Mouse (Mus musculus) CD4-positive helper T cell, adult 2 months (primary cell): ENCODE results near the gene Sh3rf1.

Experiments used
- DNase-seq: peaks from one replicate; pipeline ENCODE4 v3.0.0-alpha.2; 2012; ENCODE audit warnings: low read depth, missing footprints, low spot score

Gene Sh3rf1

GRCm38 (mm10) chr8:61420166-61420565, 196.5 kb downstream of the Sh3rf1 start:
- no peak for DNase-seq

GRCm38 (mm10) chr8:61421606-61422005, 197.9 kb downstream of the Sh3rf1 start:
- DNase-seq, result no peak

- DNase-seq, result no peak
Observed at GRCm38 (mm10) chr8:61425125-61425524, 201.5 kb downstream of the Sh3rf1 start.

GRCm38 (mm10) chr8:61426072-61426471, 202.4 kb downstream of the Sh3rf1 start:
- DNase-seq, result peak; percentile 77

GRCm38 (mm10) chr8:61426671-61427070, 203.0 kb downstream of the Sh3rf1 start:
- peak; percentile 66 for DNase-seq

DNA sequence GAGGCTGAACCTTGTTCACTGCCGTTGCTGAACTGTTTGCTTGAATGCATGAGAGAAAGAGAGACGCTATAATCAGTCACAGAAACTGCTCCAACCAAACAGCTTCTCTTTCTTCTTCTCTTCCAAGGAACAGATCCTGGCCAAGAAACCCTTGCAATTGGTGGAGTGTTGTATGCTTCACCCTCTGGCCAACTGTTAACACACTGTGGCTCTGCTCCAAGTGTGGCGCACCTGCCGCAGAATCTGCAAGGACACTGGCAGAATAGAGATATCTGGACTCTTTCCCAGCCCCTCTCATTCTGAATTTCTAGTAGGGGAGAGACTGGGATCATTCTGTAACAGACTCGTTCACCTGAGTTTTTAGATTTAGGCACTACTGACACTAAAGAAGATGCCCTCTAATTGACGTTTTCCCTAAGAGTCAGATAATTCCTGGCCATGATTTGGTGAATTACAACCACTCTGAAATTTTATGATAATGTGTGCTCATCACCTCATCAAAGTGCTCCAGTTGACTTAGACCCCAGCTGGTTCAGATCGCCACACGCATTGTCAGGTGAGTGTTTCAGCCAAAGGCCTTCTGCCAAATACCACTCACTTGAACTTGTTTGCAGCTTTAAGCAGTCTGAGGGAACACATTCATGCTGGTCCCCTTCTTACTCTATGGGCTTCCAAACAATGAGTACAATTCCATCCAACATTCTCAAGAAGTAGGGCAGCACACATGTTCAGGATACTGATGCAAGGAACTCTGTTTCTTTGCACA, 204.4 kb downstream of the Sh3rf1 start:
- DNase-seq, result no peak

GRCm38 (mm10) chr8:61428821-61429482, 205.3 kb downstream of the Sh3rf1 start:
- no peak for DNase-seq

DNA sequence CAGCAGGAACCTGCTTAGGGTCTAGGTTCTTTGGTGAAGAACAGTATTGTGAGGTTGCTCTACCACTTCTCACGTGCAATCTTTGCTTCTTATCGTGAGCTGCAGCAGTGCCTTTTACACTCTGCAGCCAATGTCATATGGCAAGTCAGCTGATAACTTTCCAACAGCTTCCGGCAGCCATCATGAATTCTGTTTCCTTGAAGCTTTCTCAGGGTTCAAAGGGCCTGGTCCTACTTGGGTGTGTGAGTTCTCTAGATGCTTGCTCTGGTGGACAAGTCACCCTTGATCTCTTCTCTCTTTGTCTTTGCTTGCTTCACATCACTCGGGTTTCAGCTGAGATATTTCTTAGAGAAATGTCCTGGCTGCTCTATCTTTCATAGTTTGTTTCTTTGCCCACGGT, 211.8 kb downstream of the Sh3rf1 start:
- DNase-seq, result no peak

DNA sequence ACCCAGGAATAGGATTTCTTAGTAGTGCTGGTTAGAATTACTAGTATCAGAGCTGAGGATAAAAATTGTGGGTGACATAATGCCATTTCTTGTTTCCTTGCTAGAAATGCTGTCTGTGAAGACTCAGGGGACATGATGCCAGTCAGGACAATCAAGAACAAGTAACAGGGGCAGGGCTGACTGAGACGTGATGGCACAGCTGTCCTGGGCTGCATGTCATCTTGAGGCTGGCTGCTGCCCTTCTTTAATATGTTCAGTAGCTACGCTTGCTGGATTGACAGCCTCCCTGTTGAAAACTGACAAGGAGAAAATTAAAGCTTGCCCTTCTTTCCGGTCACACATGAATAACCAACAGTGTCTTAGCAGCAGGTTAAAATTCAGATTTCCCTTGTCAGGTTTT, 212.5 kb downstream of the Sh3rf1 start:
- DNase-seq, result no peak

- peak; percentile 25 for DNase-seq
Observed at GRCm38 (mm10) chr8:61436586-61437304, 213.1 kb downstream of the Sh3rf1 start.

DNA sequence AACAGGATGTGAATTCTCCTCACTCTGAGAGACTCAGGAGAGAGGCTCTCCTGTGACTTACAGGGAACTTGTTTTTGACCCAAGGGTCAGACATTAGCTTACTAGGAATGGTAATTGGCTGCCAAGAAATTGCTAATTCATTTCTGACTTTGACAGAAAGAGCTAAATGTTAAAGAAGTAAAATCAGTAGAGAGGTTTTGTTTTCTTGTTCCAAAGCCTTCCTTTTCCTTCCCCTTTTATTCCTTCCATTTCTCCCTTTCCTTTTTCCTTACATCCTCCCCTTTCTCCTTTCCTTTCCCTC, 213.6 kb downstream of the Sh3rf1 start:
- DNase-seq, result no peak

- no peak for DNase-seq
Observed at GRCm38 (mm10) chr8:61442988-61443387, 219.3 kb downstream of the Sh3rf1 start.

DNA sequence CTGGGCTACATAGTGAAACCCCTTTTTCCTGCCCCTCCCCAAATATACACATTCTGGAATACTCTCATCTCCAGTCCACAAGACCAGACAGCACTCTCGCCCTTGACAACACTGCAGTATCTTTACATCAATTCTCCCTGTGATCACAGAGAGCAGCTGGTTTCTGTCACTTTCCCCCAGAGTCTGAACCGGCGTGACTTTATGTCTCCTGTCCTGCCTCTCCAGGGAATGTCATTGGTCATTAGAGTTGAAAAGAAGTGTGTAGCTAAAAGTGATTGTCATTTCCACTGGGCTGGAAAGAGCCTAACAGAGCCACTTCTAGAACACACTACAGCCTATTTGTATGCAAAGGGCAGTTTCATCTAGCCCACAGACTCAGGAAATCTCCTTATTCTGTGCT, 220.7 kb downstream of the Sh3rf1 start:
- DNase-seq, result no peak
